Mouse (Mus musculus): ENCODE data around the gene Pmepa1.

The Pmepa1 gene

GRCm38 (mm10) chr2:173225906-173226305, 50.4 kb downstream of the Pmepa1 start:
- no peak for DNase-seq (ENCODE audit: low spot score in 2 of 2)

- no peak for DNase-seq (ENCODE audit: low spot score in 2 of 2)
Observed at GRCm38 (mm10) chr2:173224832-173225231, 51.5 kb downstream of the Pmepa1 start.

- DNase-seq (ENCODE audit: low spot score in 2 of 2), result no peak
Observed at GRCm38 (mm10) chr2:173224097-173224496, 52.2 kb downstream of the Pmepa1 start.

GRCm38 (mm10) chr2:173223496-173223895, 52.8 kb downstream of the Pmepa1 start:
- DNase-seq (ENCODE audit: low spot score in 2 of 2), result no peak

- DNase-seq (ENCODE audit: low spot score in 2 of 2), result no peak
Observed at GRCm38 (mm10) chr2:173220754-173221153, 55.6 kb downstream of the Pmepa1 start.

GRCm38 (mm10) chr2:173219256-173219954, 56.9 kb downstream of the Pmepa1 start:
- DNase-seq (ENCODE audit: low spot score in 2 of 2), result no peak

- DNase-seq (ENCODE audit: low spot score in 2 of 2), result no peak
Observed at GRCm38 (mm10) chr2:173218416-173219141, 57.8 kb downstream of the Pmepa1 start, which contains the start of gene Zbp1. Gene Zbp1, minus strand, starts transcription at chr2:173218923.

- no peak for DNase-seq (ENCODE audit: low spot score in 2 of 2)
Observed at GRCm38 (mm10) chr2:173217763-173218258, 58.5 kb downstream of the Pmepa1 start.

- no peak for DNase-seq (ENCODE audit: low spot score in 2 of 2)
Observed at GRCm38 (mm10) chr2:173217246-173217645, 59.1 kb downstream of the Pmepa1 start.

- no peak for DNase-seq (ENCODE audit: low spot score in 2 of 2)
Observed at GRCm38 (mm10) chr2:173216840-173217239, 59.5 kb downstream of the Pmepa1 start.

- no peak for DNase-seq (ENCODE audit: low spot score in 2 of 2)
Observed at GRCm38 (mm10) chr2:173212227-173212626, 64.1 kb downstream of the Pmepa1 start.

GRCm38 (mm10) chr2:173209091-173209815, 67.1 kb downstream of the Pmepa1 start:
- DNase-seq (ENCODE audit: low spot score in 2 of 2), result no peak

- DNase-seq (ENCODE audit: low spot score in 2 of 2), result no peak
Observed at GRCm38 (mm10) chr2:173207051-173207450, 69.3 kb downstream of the Pmepa1 start.

GRCm38 (mm10) chr2:173205563-173206099, 70.7 kb downstream of the Pmepa1 start:
- DNase-seq (ENCODE audit: low spot score in 2 of 2), result no peak

GRCm38 (mm10) chr2:173204671-173205070, 71.7 kb downstream of the Pmepa1 start:
- DNase-seq (ENCODE audit: low spot score in 2 of 2), result no peak

- DNase-seq (ENCODE audit: low spot score in 2 of 2), result no peak
Observed at GRCm38 (mm10) chr2:173203726-173204125, 72.6 kb downstream of the Pmepa1 start.

- DNase-seq (ENCODE audit: low spot score in 2 of 2), result no peak
Observed at GRCm38 (mm10) chr2:173202924-173203689, 73.2 kb downstream of the Pmepa1 start.

- DNase-seq (ENCODE audit: low spot score in 2 of 2), result no peak
Observed at GRCm38 (mm10) chr2:173194796-173195195, 81.5 kb downstream of the Pmepa1 start.

GRCm38 (mm10) chr2:173187182-173187855, 89.0 kb downstream of the Pmepa1 start:
- DNase-seq (ENCODE audit: low spot score in 2 of 2), result no peak

GRCm38 (mm10) chr2:173186047-173186943, 90.0 kb downstream of the Pmepa1 start:
- DNase-seq (ENCODE audit: low spot score in 2 of 2), result peak; percentile 89 to 90

Measured in right cerebral cortex, adult 2 months (tissue).